Comparison of ENCODE assay signal across 26 mouse cellular contexts in genomic region chr7:128209826-128210225, GRCm38 (mm10). TPM values are rescaled to one million over a fixed set of nuclear protein-coding genes. Genes with fewer than 3 reads are reported as not detected.
DNase-seq lines count a peak whose midpoint lies in the region; ATAC-seq and TF ChIP-seq lines count a peak whose summit lies in the region.
"Had no signal": no experiment of that assay in that cellular context is flagged by ENCODE, and none has a peak within 500 bp of the region (broad histone marks: within the 10 kb centered on the region; RNA-seq: fewer than 3 reads in every experiment).

No protein-coding gene starts in this region.

- no peaks in the 10 kb centered on the region for H3K36me3 ChIP-seq in hindbrain, embryonic 14.5 days (replicated peaks; ENCODE audit: control insufficient read depth, insufficient read depth)
- no peaks in the 10 kb centered on the region for H3K36me3 ChIP-seq in hindbrain, embryonic 10.5 days
- no peaks in the 10 kb centered on the region for H3K36me3 ChIP-seq in kidney, embryonic 14.5 days (ENCODE audit: control insufficient read depth, insufficient read depth, low read length)
- H3K36me3 ChIP-seq: embryonic facial prominence, embryonic 10.5 days; forebrain, embryonic 10.5 days; forebrain, embryonic 15.5 days; heart, embryonic 10.5 days had no signal

- H3K9me3 ChIP-seq in hindbrain, embryonic 14.5 days (ENCODE audit: control insufficient read depth, low read length), result no peaks in the 10 kb centered on the region
- H3K9me3 ChIP-seq in hindbrain, embryonic 10.5 days, result no peaks in the 10 kb centered on the region
- no peaks in the 10 kb centered on the region for H3K9me3 ChIP-seq in kidney, embryonic 14.5 days (ENCODE audit: control insufficient read depth, low read length)
- H3K9me3 ChIP-seq: embryonic facial prominence, embryonic 10.5 days; forebrain, embryonic 10.5 days; forebrain, embryonic 15.5 days; heart, embryonic 10.5 days had no signal

- ATAC-seq in hindbrain, embryonic 14.5 days (ENCODE audit: low FRiP score), result no peak
- ATAC-seq in kidney, embryonic 14.5 days (ENCODE audit: low FRiP score, low TSS enrichment), result no peak
- ATAC-seq: forebrain, embryonic 15.5 days; hindbrain, embryonic 16.5 days; inflammation-experienced regulatory T-cells, adult 6 months; intestine, postnatal 0 days had no signal

- no peak for TF ChIP-seq CTCF in gastrocnemius, adult 2 months (IDR thresholded peaks at IDR 0.05)

- H3K27me3 ChIP-seq in hindbrain, embryonic 14.5 days (ENCODE audit: control insufficient read depth, insufficient read depth, low read length), result no peaks in the 10 kb centered on the region
- no peaks in the 10 kb centered on the region; the same call in 1 of the 2 replicates for H3K27me3 ChIP-seq in hindbrain, embryonic 10.5 days (ENCODE audit: insufficient read depth, poor library complexity, severe bottlenecking)
- H3K27me3 ChIP-seq in kidney, embryonic 14.5 days (ENCODE audit: control insufficient read depth, insufficient read depth, low read length), result no peaks in the 10 kb centered on the region
- H3K27me3 ChIP-seq: forebrain, embryonic 15.5 days had no signal

- intact Hi-C loops in gastrocnemius, adult 2 months (cut with DNase I), result loop anchor here (2.0 to 10.0 kb wide), 4 partner anchors 111 to 435 kb away; partner anchors contain the start of genes Prss8 and Setd1a

- H3K9ac ChIP-seq in hindbrain, embryonic 14.5 days, result 0 out of 2 replicates have a peak overlapping the region, but pooled peaks have one; percentile 20
- no peak overlapping the region for H3K9ac ChIP-seq in kidney, embryonic 14.5 days (ENCODE audit: low read depth, low read length)
- H3K9ac ChIP-seq: forebrain, embryonic 15.5 days had no signal

- H3K27ac ChIP-seq in hindbrain, embryonic 14.5 days, result no peak overlapping the region
- no peak overlapping the region for H3K27ac ChIP-seq in hindbrain, embryonic 10.5 days
- no peak overlapping the region for H3K27ac ChIP-seq in kidney, embryonic 14.5 days (ENCODE audit: low read depth, low read length)
- no peak overlapping the region for H3K27ac ChIP-seq in gastrocnemius, adult 2 months
- H3K27ac ChIP-seq: embryonic facial prominence, embryonic 10.5 days; forebrain, embryonic 10.5 days; forebrain, embryonic 15.5 days; heart, embryonic 10.5 days had no signal

- H3K4me1 ChIP-seq in hindbrain, embryonic 14.5 days (replicated peaks; ENCODE audit: control insufficient read depth, insufficient read depth, low read length), result no peaks in the 10 kb centered on the region
- no peaks in the 10 kb centered on the region for H3K4me1 ChIP-seq in hindbrain, embryonic 10.5 days (replicated peaks)
- no peaks in the 10 kb centered on the region for H3K4me1 ChIP-seq in kidney, embryonic 14.5 days (ENCODE audit: control insufficient read depth, insufficient read depth, low read length)
- H3K4me1 ChIP-seq: embryonic facial prominence, embryonic 10.5 days; forebrain, embryonic 10.5 days; forebrain, embryonic 15.5 days; heart, embryonic 10.5 days had no signal

- WGBS in hindbrain, embryonic 14.5 days, result 58% methylated on average over 3 of the region's 3 CpGs
- 59% methylated on average over 3 of the region's 3 CpGs for WGBS in hindbrain, embryonic 10.5 days
- WGBS in kidney, embryonic 14.5 days, result 62% methylated on average over 3 of the region's 3 CpGs

- no peak overlapping the region for H3K4me2 ChIP-seq in hindbrain, embryonic 14.5 days (replicated peaks)
- no peak overlapping the region for H3K4me2 ChIP-seq in kidney, embryonic 14.5 days (replicated peaks; ENCODE audit: low read depth, low read length)
- H3K4me2 ChIP-seq: forebrain, embryonic 15.5 days had no signal

- DNase-seq in hindbrain, embryonic 14.5 days (ENCODE audit: low spot score), result no peak
- DNase-seq in hindbrain, embryonic 10.5 days (ENCODE audit: low spot score), result no peak
- DNase-seq in kidney, adult 8-10 months, result peak; percentile 59 to 60
- peak; percentile 14 for DNase-seq in kidney, postnatal 10 days
- peak; percentile 39 for DNase-seq in yolk sac, embryonic 10.5 days (ENCODE audit: low spot score)
- DNase-seq in gastrocnemius, adult 2 months, result no peak
- no peak for DNase-seq in adrenal gland, adult 2 months
- DNase-seq: adrenal gland, postnatal 10 days; cerebellum, adult 11-12 months; cerebellum, adult 9-10 months; cerebellum, postnatal 25 days; gastrocnemius, postnatal 14 days had no signal

- no peak overlapping the region for H3K4me3 ChIP-seq in hindbrain, embryonic 14.5 days (replicated peaks; ENCODE audit: low read length)
- H3K4me3 ChIP-seq in hindbrain, embryonic 10.5 days, result no peak overlapping the region
- H3K4me3 ChIP-seq in kidney, embryonic 14.5 days (ENCODE audit: low read length), result no peak overlapping the region
- no peak overlapping the region for H3K4me3 ChIP-seq in gastrocnemius, adult 2 months
- H3K4me3 ChIP-seq: embryonic facial prominence, embryonic 10.5 days; forebrain, embryonic 10.5 days; forebrain, embryonic 15.5 days; heart, embryonic 10.5 days had no signal

RNA-seq across cellular contexts. Expression of gene Cox6a2, which starts 3.6 kb away (rescaled TPM):
- not detected in 2 replicates for polyA plus RNA-seq in hindbrain, embryonic 14.5 days (2014; fragmentation: Nextera tagmentation; extraction: Ambion mirVana)
- polyA plus RNA-seq in hindbrain, embryonic 10.5 days (2016; fragmentation: Nextera tagmentation; extraction: Ambion mirVana), result 0.25 TPM in 1 of 2 replicates, not detected in the other
- polyA plus RNA-seq in kidney, embryonic 14.5 days (2014; fragmentation: Nextera tagmentation; extraction: Ambion mirVana), result not detected in 2 replicates
- 1,000 to 10,000 TPM; 1,384 to 2,252 TPM for total RNA-seq in gastrocnemius, adult 2 months (2021)
- 1 to 10 TPM in 1 of 2 experiments, not detected in 1; 8.0 TPM for total RNA-seq in adrenal gland, adult 2 months (2021)
- polyA plus RNA-seq in adrenal gland, adult 2 months (2012; rRNA removed), result 1.7 and 2.9 TPM in 2 replicates
- polyA plus RNA-seq: embryonic facial prominence, embryonic 10.5 days; forebrain, embryonic 10.5 days; forebrain, embryonic 15.5 days had no signal

RNA-seq across cellular contexts. Expression of gene Armc5, which starts 27.3 kb away (rescaled TPM):
- polyA plus RNA-seq in hindbrain, embryonic 14.5 days (2014; fragmentation: Nextera tagmentation; extraction: Ambion mirVana), result 9.1 and 10.7 TPM in 2 replicates
- polyA plus RNA-seq in hindbrain, embryonic 10.5 days (2016; fragmentation: Nextera tagmentation; extraction: Ambion mirVana), result 16.7 and 19.6 TPM in 2 replicates
- polyA plus RNA-seq in kidney, embryonic 14.5 days (2014; fragmentation: Nextera tagmentation; extraction: Ambion mirVana), result 11.7 and 12.9 TPM in 2 replicates
- total RNA-seq in gastrocnemius, adult 2 months (2021), result 1 to 10 TPM; 7.2 to 8.0 TPM
- total RNA-seq in adrenal gland, adult 2 months (2021), result 10 to 100 TPM; 18.6 to 20.1 TPM
- 64.3 and 68.0 TPM in 2 replicates for polyA plus RNA-seq in adrenal gland, adult 2 months (2012; rRNA removed)

RNA-seq across cellular contexts. Expression of gene 9130023H24Rik, which starts 28.0 kb away (rescaled TPM):
- polyA plus RNA-seq in hindbrain, embryonic 14.5 days (2014; fragmentation: Nextera tagmentation; extraction: Ambion mirVana), result 7.4 and 8.7 TPM in 2 replicates
- polyA plus RNA-seq in hindbrain, embryonic 10.5 days (2016; fragmentation: Nextera tagmentation; extraction: Ambion mirVana), result 10.2 and 13.5 TPM in 2 replicates
- polyA plus RNA-seq in kidney, embryonic 14.5 days (2014; fragmentation: Nextera tagmentation; extraction: Ambion mirVana), result 7.5 and 9.5 TPM in 2 replicates
- 1 to 10 TPM; 1.9 to 2.1 TPM for total RNA-seq in gastrocnemius, adult 2 months (2021)
- total RNA-seq in adrenal gland, adult 2 months (2021), result 1 to 10 TPM; 5.1 to 8.7 TPM
- polyA plus RNA-seq in adrenal gland, adult 2 months (2012; rRNA removed), result 1.4 TPM in 2 replicates

RNA-seq across cellular contexts. Expression of gene Tgfb1i1, which starts 36.8 kb away (rescaled TPM):
- 23.5 and 27.8 TPM in 2 replicates for polyA plus RNA-seq in hindbrain, embryonic 14.5 days (2014; fragmentation: Nextera tagmentation; extraction: Ambion mirVana)
- 37.9 and 50.9 TPM in 2 replicates for polyA plus RNA-seq in hindbrain, embryonic 10.5 days (2016; fragmentation: Nextera tagmentation; extraction: Ambion mirVana)
- 44.3 and 61.7 TPM in 2 replicates for polyA plus RNA-seq in kidney, embryonic 14.5 days (2014; fragmentation: Nextera tagmentation; extraction: Ambion mirVana)
- 1 to 10 TPM; 5.2 to 7.6 TPM for total RNA-seq in gastrocnemius, adult 2 months (2021)
- total RNA-seq in adrenal gland, adult 2 months (2021), result 10 to 100 TPM; 24.0 to 30.2 TPM
- polyA plus RNA-seq in adrenal gland, adult 2 months (2012; rRNA removed), result 35.1 and 35.8 TPM in 2 replicates
- total RNA-seq: CH12.LX had no signal

RNA-seq across cellular contexts. Expression of gene Slc5a2, which starts 55.6 kb away (rescaled TPM):
- polyA plus RNA-seq in hindbrain, embryonic 14.5 days (2014; fragmentation: Nextera tagmentation; extraction: Ambion mirVana), result 0.23 TPM in 1 of 2 replicates, not detected in the other
- polyA plus RNA-seq in hindbrain, embryonic 10.5 days (2016; fragmentation: Nextera tagmentation; extraction: Ambion mirVana), result 0.29 TPM in 1 of 2 replicates, not detected in the other
- polyA plus RNA-seq in kidney, embryonic 14.5 days (2014; fragmentation: Nextera tagmentation; extraction: Ambion mirVana), result 1.1 and 2.2 TPM in 2 replicates
- total RNA-seq in gastrocnemius, adult 2 months (2021), result not detected
- under 1 TPM in 1 of 2 experiments, not detected in 1; 0.17 TPM for total RNA-seq in adrenal gland, adult 2 months (2021)
- not detected in 2 replicates for polyA plus RNA-seq in adrenal gland, adult 2 months (2012; rRNA removed)
- total RNA-seq: gastrocnemius, postnatal 14 days; granulocyte monocyte progenitor cell, adult 5-6 weeks; heart, postnatal 25 days had no signal
- polyA plus RNA-seq: cortical plate, adult 2 months; embryonic facial prominence, embryonic 14.5 days; forebrain, embryonic 10.5 days; forebrain, embryonic 15.5 days; hindbrain, embryonic 11.5 days; inflammation-experienced regulatory T-cells, adult 6 months; intestine, postnatal 0 days had no signal

Comparison
In these comparisons a context has a peak if more than half of its experiments do, and no peak if none do; other contexts are left out.
1. DNase-seq: peak in kidney, adult 8-10 months (2 of 2), kidney, postnatal 10 days (single experiment) and yolk sac, embryonic 10.5 days (single experiment); none in hindbrain, embryonic 14.5 days (single experiment), hindbrain, embryonic 10.5 days (single experiment), gastrocnemius, adult 2 months (single experiment) and adrenal gland, adult 2 months (single experiment).